Mouse (Mus musculus): ENCODE results near the gene Tmprss3. TPM values are rescaled to one million over a fixed set of nuclear protein-coding genes. Genes with fewer than 3 reads are reported as not detected.

The Tmprss3 gene
- polyA plus RNA-seq, 1 experiment from 2014 or later: not detected

DNA sequence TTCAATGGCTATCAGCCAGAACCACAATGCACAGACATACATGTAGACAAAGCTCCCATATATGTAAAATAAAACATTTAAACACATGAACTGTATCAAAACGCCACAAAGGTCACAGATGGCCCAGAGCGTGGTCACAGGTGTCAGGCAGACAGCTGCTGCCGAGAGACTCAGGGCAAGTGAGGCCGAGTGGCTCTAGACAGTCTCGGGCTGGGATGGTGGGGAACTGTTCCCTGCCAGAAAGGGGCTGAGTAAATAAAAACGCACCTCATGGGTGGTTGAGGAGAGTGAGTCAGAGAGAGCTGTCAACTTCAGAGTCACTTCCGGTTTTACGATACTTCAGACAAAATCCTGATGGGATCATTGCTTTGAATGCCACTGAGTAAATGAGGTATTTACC, 25.8 kb upstream of the Tmprss3 start:
- no peak for ATAC-seq (replicated peaks; ENCODE audit: insufficient number of reproducible peaks, insufficient read depth, low FRiP score, low read depth)
- Histone ChIP-seq H3K27me3 (no peaks in the 10 kb centered on the region), H3K4me3 (no peak overlapping the region), H3K27ac (no peak overlapping the region), H3K36me3 (no peaks in the 10 kb centered on the region), H3K9me3 (replicated peaks) (no peaks in the 10 kb centered on the region), H3K4me2 (no peak overlapping the region), H3K9ac (no peak overlapping the region), H3K4me1 (replicated peaks) (no peaks in the 10 kb centered on the region)
- 72% methylated on average over 8 of the region's 8 CpGs for WGBS

DNA sequence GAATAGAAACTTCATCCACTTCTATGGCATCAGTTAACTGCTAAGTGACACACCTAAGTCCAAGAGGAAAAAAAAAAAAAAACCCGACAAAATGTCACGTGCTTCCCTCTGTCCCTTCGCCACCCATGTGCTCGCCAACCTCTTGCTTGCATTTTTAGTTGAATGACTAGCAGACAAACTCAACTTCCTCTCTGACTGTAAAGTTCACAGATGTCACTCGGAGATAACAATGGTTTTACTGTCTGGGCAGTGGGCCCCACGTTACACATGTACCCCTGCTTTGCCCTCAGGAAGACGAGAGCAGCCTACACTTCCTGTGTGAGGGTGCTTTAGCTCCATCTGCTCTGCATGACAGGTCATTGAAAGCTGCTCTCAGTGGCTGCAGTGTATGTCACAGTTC, 25.1 kb upstream of the Tmprss3 start:
- Histone ChIP-seq H3K27me3 (no peaks in the 10 kb centered on the region), H3K36me3 (no peaks in the 10 kb centered on the region), H3K9me3 (replicated peaks) (no peaks in the 10 kb centered on the region), H3K4me1 (replicated peaks) (no peaks in the 10 kb centered on the region), H3K4me2 (no peak overlapping the region), H3K27ac (no peak overlapping the region), H3K9ac (no peak overlapping the region), H3K4me3 (no peak overlapping the region)
- WGBS: 51% methylated on average over 7 of the region's 7 CpGs
- no peak for ATAC-seq (replicated peaks; ENCODE audit: insufficient number of reproducible peaks, insufficient read depth, low FRiP score, low read depth)

DNA sequence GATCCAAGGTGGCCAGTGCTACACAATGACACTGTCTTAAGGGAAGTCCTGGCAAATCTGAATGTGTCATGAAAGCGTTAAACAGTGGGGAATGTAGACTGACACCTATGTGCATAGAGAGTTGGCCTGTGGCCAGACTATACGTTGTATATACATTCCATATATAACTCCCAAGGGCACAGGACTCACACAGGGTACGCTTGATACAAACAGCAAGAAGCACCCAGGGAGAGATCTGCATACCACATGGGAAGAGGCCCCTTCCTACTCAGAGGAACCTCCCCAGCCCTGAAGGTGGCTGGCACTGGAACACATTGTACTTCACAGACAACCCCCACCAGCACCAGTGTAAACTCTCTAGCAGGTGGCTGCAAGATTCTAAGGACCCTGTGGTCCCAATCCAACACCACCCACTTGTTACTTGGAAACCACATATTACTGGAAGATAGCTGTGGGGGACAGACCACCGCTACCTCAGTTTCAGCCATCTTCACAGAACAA, 24.1 kb upstream of the Tmprss3 start:
- H3K9ac ChIP-seq: no peak overlapping the region
- no peaks in the 10 kb centered on the region for H3K27me3 ChIP-seq
- no peaks in the 10 kb centered on the region for H3K9me3 ChIP-seq (replicated peaks)
- H3K36me3 ChIP-seq: no peaks in the 10 kb centered on the region
- H3K4me1 ChIP-seq (replicated peaks): no peaks in the 10 kb centered on the region
- 49% methylated on average over 4 of the region's 4 CpGs for WGBS
- H3K4me2 ChIP-seq: no peak overlapping the region
- H3K27ac ChIP-seq: no peak overlapping the region
- no peak overlapping the region for H3K4me3 ChIP-seq
- ATAC-seq (replicated peaks; ENCODE audit: insufficient number of reproducible peaks, insufficient read depth, low FRiP score, low read depth): no peak

DNA sequence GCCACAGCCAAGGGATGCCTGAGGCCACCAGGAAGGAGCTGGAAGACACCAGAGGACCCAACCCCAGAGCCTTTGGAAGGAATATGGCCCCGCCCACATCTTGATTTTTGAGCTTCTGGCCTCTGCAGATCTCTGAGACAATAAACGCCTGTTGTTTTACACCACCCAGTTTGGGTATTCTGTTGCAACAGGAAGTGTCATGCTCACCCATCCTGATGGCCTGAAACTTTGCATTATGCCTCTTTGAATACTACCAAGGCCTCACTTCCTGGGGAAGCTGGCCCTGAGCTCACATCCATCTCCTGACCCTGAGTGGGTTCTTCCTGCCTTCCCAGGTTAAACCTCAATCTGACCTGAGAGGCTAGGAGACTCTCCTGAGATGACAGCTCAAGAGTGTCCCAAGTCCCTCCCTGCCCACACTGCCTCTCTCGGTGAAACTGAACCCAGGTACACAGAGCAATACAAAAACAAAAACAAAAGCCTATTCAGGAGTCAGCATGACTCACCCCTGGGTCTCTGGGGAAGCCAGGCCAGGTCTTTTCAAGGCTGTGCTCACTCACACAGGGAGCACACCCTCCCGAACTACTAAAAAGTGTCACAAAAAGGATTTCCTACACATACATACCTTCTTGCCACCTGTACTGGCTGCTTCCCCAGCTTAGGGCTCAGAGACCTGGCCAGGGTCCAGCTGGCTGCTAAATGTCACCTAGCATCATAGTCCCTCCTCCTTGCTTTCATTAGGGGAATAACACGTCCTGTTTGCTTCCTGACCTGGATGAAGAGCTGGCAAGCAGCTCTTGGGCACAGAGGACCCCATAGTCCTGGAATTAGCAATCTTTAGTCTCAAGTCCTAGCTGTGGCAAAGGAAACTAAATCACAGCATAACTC, 17.5 kb upstream of the Tmprss3 start:
- Histone ChIP-seq H3K4me1 (replicated peaks) (no peaks in the 10 kb centered on the region), H3K4me2 (no peak overlapping the region), H3K27ac (no peak overlapping the region), H3K27me3 (no peaks in the 10 kb centered on the region), H3K4me3 (no peak overlapping the region), H3K36me3 (no peaks in the 10 kb centered on the region), H3K9ac (no peak overlapping the region), H3K9me3 (replicated peaks) (no peaks in the 10 kb centered on the region)
- WGBS: 40% methylated on average over 5 of the region's 5 CpGs
- ATAC-seq (replicated peaks; ENCODE audit: insufficient number of reproducible peaks, insufficient read depth, low FRiP score, low read depth): no peak

GRCm38 (mm10) chr17:31211881-31212280, 13.1 kb upstream of the Tmprss3 start:
- ATAC-seq (replicated peaks; ENCODE audit: insufficient number of reproducible peaks, insufficient read depth, low FRiP score, low read depth): no peak
- no peaks in the 10 kb centered on the region for H3K9me3 ChIP-seq (replicated peaks)
- H3K4me2 ChIP-seq: no peak overlapping the region
- no peak overlapping the region for H3K9ac ChIP-seq
- whole genome bisulfite sequencing: 88% methylated on average over 6 of the region's 6 CpGs
- no peaks in the 10 kb centered on the region for H3K27me3 ChIP-seq
- H3K27ac ChIP-seq: no peak overlapping the region
- no peaks in the 10 kb centered on the region for H3K36me3 ChIP-seq
- H3K4me1 ChIP-seq (replicated peaks): no peaks in the 10 kb centered on the region
- H3K4me3 ChIP-seq: no peak overlapping the region

DNA sequence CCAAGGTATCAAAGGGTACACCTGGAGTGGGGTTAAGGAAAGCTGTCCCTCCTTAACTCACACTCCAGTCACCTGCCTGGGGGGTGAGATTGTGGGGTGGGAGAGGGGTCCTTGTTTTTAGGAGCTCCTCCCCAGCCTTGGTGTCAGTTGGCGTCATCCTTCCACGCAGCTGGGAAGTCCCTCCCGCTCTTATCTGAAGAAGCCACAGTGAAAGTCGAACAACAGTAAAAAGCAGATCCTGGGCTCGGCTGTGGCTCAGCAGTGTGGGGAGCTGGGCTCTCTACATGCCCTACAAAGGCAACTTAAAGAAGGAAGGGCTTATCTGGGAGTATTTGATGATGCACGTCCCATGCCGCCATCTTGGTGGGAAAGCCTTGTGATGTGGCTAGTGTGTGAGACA, 11.5 kb upstream of the Tmprss3 start:
- Histone ChIP-seq H3K9me3 (replicated peaks) (no peaks in the 10 kb centered on the region), H3K4me1 (replicated peaks) (no peaks in the 10 kb centered on the region), H3K9ac (no peak overlapping the region), H3K4me3 (no peak overlapping the region), H3K27me3 (no peaks in the 10 kb centered on the region), H3K27ac (no peak overlapping the region), H3K36me3 (no peaks in the 10 kb centered on the region), H3K4me2 (no peak overlapping the region)
- no peak for ATAC-seq (replicated peaks; ENCODE audit: insufficient number of reproducible peaks, insufficient read depth, low FRiP score, low read depth)
- 55% methylated on average over 7 of the region's 7 CpGs for WGBS

- no peak for ATAC-seq (replicated peaks; ENCODE audit: insufficient number of reproducible peaks, insufficient read depth, low FRiP score, low read depth)
- H3K27me3 ChIP-seq: no peaks in the 10 kb centered on the region
- H3K9me3 ChIP-seq (replicated peaks): no peaks in the 10 kb centered on the region
- H3K4me1 ChIP-seq (replicated peaks): no peaks in the 10 kb centered on the region
- H3K36me3 ChIP-seq: no peaks in the 10 kb centered on the region
- H3K27ac ChIP-seq: no peak overlapping the region
- H3K9ac ChIP-seq: no peak overlapping the region
- 89% methylated on average over 11 of the region's 11 CpGs for WGBS
- H3K4me2 ChIP-seq: no peak overlapping the region
- H3K4me3 ChIP-seq: no peak overlapping the region
These were observed 10.7 kb upstream of the Tmprss3 start for GRCm38 (mm10) chr17:31209376-31209930.

DNA sequence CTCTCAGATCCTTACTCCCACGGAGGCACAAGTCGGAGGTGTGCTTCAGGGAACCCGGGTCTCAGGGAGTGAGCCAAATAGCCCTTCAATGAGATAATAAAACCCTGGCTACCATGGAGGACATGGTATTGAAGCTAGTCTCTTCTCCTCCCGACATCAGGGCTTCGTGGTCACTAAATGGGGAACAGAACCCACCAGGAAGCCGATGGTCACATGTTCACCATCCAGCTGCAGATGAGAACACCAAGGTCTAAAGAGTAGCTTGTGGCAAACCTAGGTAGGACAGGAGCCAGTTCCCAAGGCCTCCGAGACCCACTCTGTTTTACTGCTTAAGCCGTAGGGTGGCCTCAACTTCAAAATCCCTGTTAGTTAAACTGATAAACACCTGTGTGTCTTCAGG, 9.9 kb upstream of the Tmprss3 start:
- no peak overlapping the region for H3K27ac ChIP-seq
- H3K4me2 ChIP-seq: no peak overlapping the region
- WGBS: 73% methylated on average over 8 of the region's 8 CpGs
- no peaks in the 10 kb centered on the region for H3K27me3 ChIP-seq
- H3K9ac ChIP-seq: no peak overlapping the region
- H3K4me3 ChIP-seq: peak overlapping the region; percentile 10; the same call in 1 of the 2 replicates
- ATAC-seq (replicated peaks; ENCODE audit: insufficient number of reproducible peaks, insufficient read depth, low FRiP score, low read depth): no peak
- H3K36me3 ChIP-seq: no peaks in the 10 kb centered on the region
- H3K4me1 ChIP-seq (replicated peaks): no peaks in the 10 kb centered on the region
- no peaks in the 10 kb centered on the region for H3K9me3 ChIP-seq (replicated peaks)

- H3K9ac ChIP-seq: no peak within 1 kb of the TSS
- H3K9me3 ChIP-seq (replicated peaks): no peaks in the 10 kb centered on the region
- H3K4me2 ChIP-seq: peak within 1 kb of the TSS; percentile 31; the same call in 1 of the 2 replicates
- no peak within 1 kb of the TSS for H3K27ac ChIP-seq
- H3K4me1 ChIP-seq (replicated peaks): no peaks in the 10 kb centered on the region
- H3K36me3 ChIP-seq: no peaks in the 10 kb centered on the region
- no peaks in the 10 kb centered on the region for H3K27me3 ChIP-seq
- WGBS: 37% methylated on average over 12 of the region's 12 CpGs
- H3K4me3 ChIP-seq: peak within 1 kb of the TSS; percentile 10; the same call in 1 of the 2 replicates
- ATAC-seq (replicated peaks; ENCODE audit: insufficient number of reproducible peaks, insufficient read depth, low FRiP score, low read depth): no peak
These were observed 9.1 kb upstream of the Tmprss3 start, which contains the start of gene Ubash3a for GRCm38 (mm10) chr17:31207771-31208334. Gene Ubash3a (plus strand): TSS chr17:31207873.

GRCm38 (mm10) chr17:31196283-31196682, 2.5 kb downstream of the Tmprss3 start:
- 82% methylated on average over 7 of the region's 7 CpGs for WGBS
- H3K4me1 ChIP-seq (replicated peaks): no peaks in the 10 kb centered on the region
- no peak overlapping the region for H3K4me2 ChIP-seq
- H3K36me3 ChIP-seq: no peaks in the 10 kb centered on the region
- no peak overlapping the region for H3K9ac ChIP-seq
- no peak for ATAC-seq (replicated peaks; ENCODE audit: insufficient number of reproducible peaks, insufficient read depth, low FRiP score, low read depth)
- H3K4me3 ChIP-seq: no peak overlapping the region
- H3K27me3 ChIP-seq: 0 out of 2 replicates have a peak, but pooled peaks cover 2% of the 10 kb centered on the region
- no peak overlapping the region for H3K27ac ChIP-seq
- H3K9me3 ChIP-seq (replicated peaks): no peaks in the 10 kb centered on the region

GRCm38 (mm10) chr17:31195207-31195606, 3.6 kb downstream of the Tmprss3 start:
- 72% methylated on average over 6 of the region's 6 CpGs for WGBS

More at GRCm38 (mm10) chr17:31195207-31195606, 3.6 kb downstream of the Tmprss3 start:
- no peak overlapping the region for H3K4me3 ChIP-seq
- H3K4me1 ChIP-seq (replicated peaks): no peaks in the 10 kb centered on the region
- no peak overlapping the region for H3K9ac ChIP-seq
- no peak overlapping the region for H3K4me2 ChIP-seq
- ATAC-seq (replicated peaks; ENCODE audit: insufficient number of reproducible peaks, insufficient read depth, low FRiP score, low read depth): no peak
- no peaks in the 10 kb centered on the region for H3K36me3 ChIP-seq
- H3K9me3 ChIP-seq (replicated peaks): no peaks in the 10 kb centered on the region
- no peak overlapping the region for H3K27ac ChIP-seq
- H3K27me3 ChIP-seq: 0 out of 2 replicates have a peak, but pooled peaks cover 2% of the 10 kb centered on the region
